In genomic region chr4:131212711-131213110, GRCm38 (mm10) we compare ENCODE assay signal across 25 mouse cellular contexts.
"Had no signal": no experiment of that assay in that cellular context is flagged by ENCODE, and none has a peak within 500 bp of the region (broad histone marks: within the 10 kb centered on the region; RNA-seq: fewer than 3 reads in every experiment).

No protein-coding gene starts in this region.

- DNase-seq: kidney, adult 2 months; kidney, postnatal 36 days; layer of hippocampus, postnatal 36 days; liver; lung, adult 18-20 months; lung, postnatal 10 days; lung, postnatal 36 days; right cerebral cortex, adult 18-20 months; right cerebral cortex, postnatal 14 days; right cerebral cortex, postnatal 4 days; spleen, adult 18-20 months; thymus, postnatal 25 days had no signal

- H3K4me2 ChIP-seq: limb, embryonic 12.5 days; liver, embryonic 12.5 days; liver, embryonic 15.5 days; lung, embryonic 15.5 days; midbrain, embryonic 13.5 days; neural tube, embryonic 13.5 days; stomach, embryonic 15.5 days had no signal

- H3K36me3 ChIP-seq: limb, embryonic 12.5 days; liver, embryonic 12.5 days; liver, embryonic 15.5 days; lung, embryonic 15.5 days; midbrain, embryonic 10.5 days; midbrain, embryonic 13.5 days; neural tube, embryonic 13.5 days; stomach, embryonic 15.5 days had no signal

- H3K9ac ChIP-seq: limb, embryonic 12.5 days; liver, embryonic 12.5 days; liver, embryonic 15.5 days; lung, embryonic 15.5 days; midbrain, embryonic 13.5 days; neural tube, embryonic 13.5 days; stomach, embryonic 15.5 days had no signal

- H3K27ac ChIP-seq: kidney, postnatal 0 days; left cerebral cortex, adult 2 months; limb, embryonic 12.5 days; liver, embryonic 12.5 days; liver, embryonic 15.5 days; lung, embryonic 15.5 days; midbrain, embryonic 10.5 days; midbrain, embryonic 13.5 days; neural tube, embryonic 13.5 days; stomach, embryonic 15.5 days had no signal

- H3K9me3 ChIP-seq: liver, embryonic 15.5 days; lung, embryonic 15.5 days; midbrain, embryonic 10.5 days; stomach, embryonic 15.5 days had no signal

- H3K27me3 ChIP-seq: limb, embryonic 12.5 days; liver, embryonic 12.5 days; liver, embryonic 15.5 days; lung, embryonic 15.5 days; midbrain, embryonic 13.5 days; neural tube, embryonic 13.5 days; stomach, embryonic 15.5 days had no signal

- H3K4me3 ChIP-seq: left cerebral cortex, adult 2 months; limb, embryonic 12.5 days; liver, embryonic 12.5 days; liver, embryonic 15.5 days; lung, embryonic 15.5 days; midbrain, embryonic 10.5 days; midbrain, embryonic 13.5 days; myocyte; neural tube, embryonic 13.5 days; stomach, embryonic 15.5 days had no signal

- H3K4me1 ChIP-seq: liver, embryonic 12.5 days; liver, embryonic 15.5 days; megakaryocyte, embryonic 14.5 days; midbrain, embryonic 13.5 days; stomach, embryonic 15.5 days had no signal

- ATAC-seq: liver, embryonic 12.5 days; midbrain, embryonic 13.5 days; midbrain, embryonic 16.5 days had no signal
